Mouse (Mus musculus) right cerebral cortex, postnatal 25 days (tissue): ENCODE measurements at regions not wholly inside any gene's neighbourhood (a gene's known extent, or its start where the extent isn't known, plus 50 kb on each side); places are given as distances from the start of the nearest gene placed in this dataset.
"Not testable (repeated sequence)": the region's sequence is repeated elsewhere in the genome, so short reads cannot be mapped to it uniquely, and the experiment has no call there.

Source experiments
- DNase-seq: peaks from one replicate; pipeline ENCODE4 v3.0.0; 2022

DNA sequence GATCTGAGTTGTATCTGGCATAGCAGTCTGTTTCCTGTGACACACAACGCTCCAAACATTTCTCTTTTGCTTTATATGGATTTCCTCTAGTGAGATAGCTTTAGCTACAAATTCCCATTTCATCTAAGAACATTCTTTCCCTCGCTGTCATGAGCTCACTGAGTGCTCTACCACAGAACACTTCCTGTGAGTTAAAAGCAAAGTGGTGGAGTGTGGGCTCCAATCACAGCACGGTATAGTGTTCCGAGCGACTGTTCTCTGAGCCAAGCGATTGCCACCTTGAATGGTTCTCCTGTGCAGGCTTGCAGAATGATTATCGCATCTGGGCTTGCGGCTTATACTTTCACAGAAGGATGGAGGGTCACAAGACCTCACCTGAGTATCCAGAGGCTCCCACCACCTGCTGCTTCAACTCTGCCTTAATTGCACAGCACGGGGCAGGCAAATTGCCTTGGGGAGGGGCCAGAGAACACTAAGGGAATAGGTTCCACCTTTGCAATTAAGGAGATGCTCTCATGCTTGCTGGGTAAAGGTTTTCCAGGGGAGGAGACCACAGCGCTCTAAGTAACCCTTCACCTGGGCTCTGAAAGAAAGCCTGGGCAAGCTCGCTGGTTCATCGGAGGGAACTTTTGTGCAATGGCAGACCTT is 477.7 kb downstream of the Zfp704 start:
- DNase-seq: no peak

GRCm38 (mm10) chr3:9131366-9131765 is 478.5 kb downstream of the Zfp704 start:
- DNase-seq: no peak

DNA sequence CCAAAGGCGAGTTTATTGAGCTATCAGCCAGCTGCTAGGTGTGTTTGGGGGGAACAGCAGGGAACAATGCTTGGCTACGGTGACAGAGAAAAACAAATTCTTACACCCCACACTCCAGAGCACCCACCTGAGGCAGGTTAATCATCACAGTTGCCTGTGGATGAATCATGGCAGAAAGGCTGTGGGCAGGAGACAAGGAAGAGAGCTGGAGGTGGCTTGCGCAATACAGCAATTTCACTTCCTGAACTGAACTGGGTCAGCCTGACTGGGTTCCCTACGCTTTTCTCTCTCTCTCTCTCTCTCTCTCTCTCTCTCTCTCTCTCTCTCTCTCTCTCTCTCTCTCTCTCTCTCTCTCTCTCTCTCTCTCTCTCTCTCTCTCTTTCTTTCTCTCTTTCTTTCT is 481.5 kb downstream of the Zfp704 start:
- peak; percentile 37 for DNase-seq

GRCm38 (mm10) chr3:9123079-9123478 is 486.8 kb downstream of the Zfp704 start:
- DNase-seq: no peak

DNA sequence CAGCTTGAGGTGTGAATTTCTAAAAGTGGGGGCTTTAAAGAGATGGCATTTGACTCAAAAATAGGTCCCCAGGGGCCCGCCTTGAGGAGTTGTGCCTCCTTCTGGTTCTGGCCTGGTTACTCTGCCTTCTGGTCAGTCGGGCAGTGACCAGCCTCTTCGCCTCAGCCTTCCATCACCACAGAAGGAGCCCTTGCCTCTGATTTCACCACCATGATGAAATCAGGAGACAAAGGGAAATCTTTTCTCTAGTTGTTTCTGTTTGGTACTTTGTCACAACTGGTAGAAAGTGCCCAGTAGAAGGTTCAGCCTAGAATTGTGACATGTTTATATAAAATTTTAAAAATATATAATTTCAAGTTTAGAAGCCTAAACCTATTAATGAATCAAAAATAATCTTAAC is 492.0 kb downstream of the Zfp704 start:
- DNase-seq: no peak

GRCm38 (mm10) chr3:9113410-9113809 is 496.5 kb downstream of the Zfp704 start:
- DNase-seq: no peak

DNA sequence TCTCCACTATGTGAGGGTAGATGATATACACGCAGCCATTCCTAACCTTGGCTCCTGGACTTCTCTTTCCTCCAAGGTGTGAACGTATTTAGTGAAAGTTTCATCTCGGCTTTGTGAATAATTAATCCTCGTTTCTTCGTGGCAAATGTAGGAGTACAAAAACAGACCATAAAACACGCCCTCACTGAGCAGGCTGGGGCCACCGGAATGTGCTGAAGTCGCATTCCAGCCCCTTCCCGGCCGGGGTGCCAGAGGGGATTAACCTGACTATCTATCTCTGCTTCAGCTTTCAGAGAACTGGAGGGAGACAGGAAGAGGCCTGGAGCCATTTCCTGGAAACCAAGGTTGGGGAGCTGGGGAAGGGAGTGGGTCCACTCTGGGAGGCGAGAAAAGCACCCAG is 499.1 kb downstream of the Zfp704 start:
- DNase-seq: no peak

GRCm38 (mm10) chr3:9109991-9110390 is 499.9 kb downstream of the Zfp704 start:
- no peak for DNase-seq

GRCm38 (mm10) chr3:9109485-9109884 is 500.4 kb downstream of the Zfp704 start:
- no peak for DNase-seq

DNA sequence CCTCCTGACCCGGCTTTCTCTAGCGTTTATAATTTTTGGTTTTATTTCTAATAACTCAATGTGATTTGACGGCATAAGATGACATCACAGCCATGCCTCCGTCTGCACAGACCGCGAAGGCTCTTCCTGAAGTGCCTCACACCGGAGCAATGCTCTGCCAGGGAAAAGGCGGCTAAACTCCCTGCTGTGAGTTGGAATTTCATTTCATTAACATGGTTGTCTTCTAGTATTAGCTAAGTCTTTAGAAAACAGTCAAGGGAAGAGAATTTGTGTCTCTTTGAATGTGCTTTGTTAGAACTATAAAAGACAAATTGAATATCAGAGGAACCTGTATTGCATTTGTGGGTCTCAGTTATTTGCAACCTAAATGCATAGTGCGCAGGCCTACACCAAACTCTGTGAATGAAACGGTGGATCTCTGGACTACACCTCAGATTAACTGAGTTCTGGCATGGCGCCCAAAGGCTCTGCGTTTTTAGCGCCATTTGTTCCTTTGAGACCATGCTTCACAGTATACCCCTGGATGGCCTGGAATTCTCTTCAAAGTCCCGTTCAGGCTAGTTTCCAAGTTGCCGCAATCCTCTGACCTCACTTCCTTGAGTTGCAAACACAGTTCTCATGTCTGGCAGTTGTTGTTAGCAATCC is 502.0 kb downstream of the Zfp704 start:
- no peak for DNase-seq

DNA sequence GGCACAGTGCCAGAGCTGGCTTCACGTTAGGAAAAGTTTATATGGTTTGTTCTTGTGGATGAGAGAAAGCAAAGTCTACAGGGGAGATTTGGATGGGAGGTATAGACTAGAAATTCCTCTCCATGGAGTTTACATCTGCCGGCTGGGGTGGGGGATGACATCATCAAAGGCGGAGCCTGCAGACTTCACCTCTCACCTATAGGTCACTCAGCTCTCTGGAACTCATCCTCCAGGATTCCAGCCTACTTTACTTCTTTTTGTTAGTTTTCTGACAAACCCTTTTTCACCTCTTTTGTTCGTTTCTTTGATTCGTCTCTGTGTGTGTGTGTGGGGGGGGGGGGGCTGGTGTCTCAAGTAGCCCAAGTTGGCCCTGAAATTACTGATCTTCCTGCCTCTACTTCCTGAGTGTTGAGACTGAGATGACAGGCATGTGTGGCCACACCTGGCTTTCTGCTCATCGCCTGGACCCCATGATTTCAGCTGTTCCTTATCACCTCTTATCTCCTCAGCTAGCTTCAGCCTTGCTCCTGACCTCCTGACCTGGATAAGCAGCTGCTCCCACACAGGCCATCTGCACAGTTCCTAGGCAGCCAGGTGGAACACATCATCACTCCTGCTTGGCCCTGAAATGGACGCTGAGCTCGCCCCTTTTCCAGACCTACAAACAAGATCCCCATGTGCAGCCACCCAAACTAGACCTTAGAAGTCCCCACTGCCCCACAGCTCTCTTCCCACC is 504.5 kb downstream of the Zfp704 start:
- DNase-seq: no peak

DNA sequence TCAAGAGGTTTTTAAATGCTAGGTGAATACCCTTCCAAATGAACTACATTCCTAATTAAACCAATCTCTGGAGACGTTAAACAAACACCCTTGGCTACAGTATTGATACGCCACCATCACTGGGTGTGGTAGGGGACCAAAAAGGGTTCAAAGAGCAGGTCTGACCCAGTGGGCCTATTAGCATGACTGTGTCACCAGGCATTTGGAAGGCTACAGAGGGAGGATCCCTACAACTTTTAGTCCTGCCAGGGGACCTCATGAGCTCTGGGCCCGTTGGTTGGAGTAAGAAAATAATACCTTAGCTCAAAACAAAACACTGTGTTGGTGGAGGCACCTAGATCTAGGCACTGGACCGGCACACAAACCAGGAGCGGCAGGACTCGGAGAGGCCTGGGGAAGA is 506.4 kb downstream of the Zfp704 start:
- DNase-seq: no peak

GRCm38 (mm10) chr3:9101240-9101639 is 508.6 kb downstream of the Zfp704 start:
- DNase-seq: no peak

- no peak for DNase-seq
Measured at GRCm38 (mm10) chr3:9100761-9101160, 509.1 kb downstream of the Zfp704 start.

- DNase-seq: no peak
Measured at GRCm38 (mm10) chr3:9098441-9098840, 511.4 kb downstream of the Zfp704 start.

DNA sequence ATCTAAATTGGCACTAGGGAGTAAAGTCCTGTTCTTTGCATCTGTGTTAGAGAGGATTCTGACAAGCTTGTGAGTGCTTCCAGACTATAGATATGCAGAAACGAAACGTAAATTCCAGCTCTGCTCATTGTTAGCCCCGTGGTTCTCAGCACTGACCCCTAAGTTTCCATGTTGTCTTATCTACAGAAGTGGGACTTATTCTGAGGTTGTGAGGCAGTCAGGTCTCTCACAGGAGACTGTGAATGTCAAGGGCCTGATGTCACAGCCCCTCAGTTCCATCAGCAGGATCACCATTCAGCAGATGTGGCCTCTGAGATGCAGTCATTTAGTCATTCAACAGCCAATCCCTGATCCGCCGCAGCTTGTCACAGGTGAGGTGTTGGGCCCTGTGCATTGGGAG is 525.8 kb downstream of the Zfp704 start:
- no peak for DNase-seq

DNA sequence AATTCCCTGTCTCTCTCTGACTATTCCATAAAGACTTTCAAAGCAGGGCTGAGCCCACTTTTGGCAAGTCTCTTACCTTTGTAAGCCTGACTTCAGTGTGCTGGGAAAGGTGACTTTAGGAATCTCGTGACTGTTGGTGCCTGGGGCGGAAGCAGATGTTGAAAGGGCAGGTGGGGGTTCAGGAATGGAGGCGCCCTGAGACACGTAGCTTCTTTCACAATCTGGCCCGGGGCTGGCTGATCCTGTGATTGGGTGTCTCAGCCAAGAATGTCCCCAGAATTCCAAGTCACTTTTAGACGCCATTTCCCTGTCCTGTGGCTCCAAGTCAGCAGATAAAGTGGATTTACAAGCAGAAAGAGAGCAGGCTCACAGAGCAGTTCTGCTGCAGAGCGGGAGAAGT is 527.8 kb downstream of the Zfp704 start:
- DNase-seq: no peak

- no peak for DNase-seq
Measured at GRCm38 (mm10) chr3:9078201-9078600, 531.7 kb downstream of the Zfp704 start.

GRCm38 (mm10) chr3:9076696-9077095 is 533.2 kb downstream of the Zfp704 start:
- DNase-seq: peak; percentile 54

DNA sequence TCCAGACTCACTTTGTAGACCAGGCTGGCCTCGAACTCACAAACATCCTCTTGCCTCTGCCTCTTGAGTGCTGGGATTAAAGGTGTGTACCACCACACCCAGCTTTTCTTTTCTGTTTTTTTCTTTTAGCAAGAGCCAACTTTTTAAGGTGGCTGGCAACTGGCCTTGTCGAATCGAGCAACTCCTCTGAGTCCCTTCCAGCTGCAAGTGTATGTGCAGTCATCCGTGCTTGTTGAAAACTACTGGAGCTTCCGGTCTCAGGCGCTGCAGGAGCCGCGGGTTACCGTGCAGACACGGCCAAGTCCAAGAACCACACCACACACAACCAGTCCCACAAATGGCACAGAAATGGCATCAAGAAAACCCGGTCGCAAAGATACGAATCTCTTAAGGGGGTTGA is 537.4 kb downstream of the Zfp704 start:
- DNase-seq: not testable (repeated sequence)

DNA sequence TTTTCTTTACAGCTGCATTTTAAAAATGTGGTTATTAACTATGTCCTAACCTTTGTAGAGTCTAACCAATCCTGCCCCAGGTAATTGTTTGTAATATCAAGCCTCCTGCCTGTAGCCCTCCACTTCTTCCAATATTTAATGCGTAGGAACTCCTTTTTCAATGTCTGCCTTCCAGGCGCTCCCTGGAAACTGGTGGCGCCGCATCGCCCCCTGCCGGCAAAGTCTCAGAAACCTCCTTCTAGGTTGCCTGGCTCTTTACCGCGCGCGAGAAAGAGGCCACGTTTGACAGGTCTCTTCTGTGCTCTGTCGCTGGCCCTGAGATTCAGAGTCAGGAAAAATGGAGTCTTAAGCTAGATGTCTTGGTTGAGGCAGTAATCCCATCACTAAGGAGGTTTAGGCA is 542.8 kb downstream of the Zfp704 start:
- DNase-seq: peak; percentile 77

DNA sequence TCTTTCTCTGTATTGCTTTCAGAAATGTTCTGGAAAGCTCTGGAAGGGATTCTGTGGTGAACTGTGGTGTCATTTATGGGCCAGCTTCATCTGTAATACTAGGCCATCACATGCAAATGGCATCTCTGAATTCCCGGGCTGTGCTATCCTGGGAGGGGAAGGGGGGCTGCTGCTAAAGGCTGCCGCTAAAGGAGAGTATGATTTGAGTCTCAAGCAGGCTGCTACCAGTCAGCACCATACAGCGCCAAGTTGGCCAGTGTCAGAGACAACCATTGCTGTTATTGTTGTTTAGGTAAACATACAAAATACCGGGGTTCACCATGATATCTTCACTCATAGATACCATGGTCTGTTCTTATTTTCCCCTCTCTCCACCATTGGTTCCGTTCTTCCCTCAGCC is 543.5 kb downstream of the Zfp704 start:
- DNase-seq: no peak

- DNase-seq: no peak
Measured at GRCm38 (mm10) chr3:9065892-9066291, 544.0 kb downstream of the Zfp704 start.
